Mouse (Mus musculus) lung, adult 2 months (tissue): Measurements from ENCODE around the gene Tph2.

Experiments used
- CTCF ChIP-seq: fragments of 200-500 bp; IDR thresholded peaks from 2 replicates; pipeline ENCODE4 v1.5.1; 2011; ENCODE audit warnings: mild to moderate bottlenecking, low read length, control low read depth; ENCODE audit not compliant: insufficient read depth
- POLR2A ChIP-seq: fragments of 200-500 bp; IDR thresholded peaks from 2 replicates; pipeline ENCODE4 v1.6.1; 2011; ENCODE audit warnings: low read depth, mild to moderate bottlenecking, control low read depth, low read length, borderline replicate concordance; ENCODE audit errors: extremely low read depth

- TF ChIP-seq POLR2A (no peak), CTCF (no peak)
Measured at GRCm38 (mm10) chr10:115205825-115206224, 21.0 kb upstream of the Tph2 start.
